ENCODE assay signal across 30 mouse cellular contexts in the genomic region with DNA sequence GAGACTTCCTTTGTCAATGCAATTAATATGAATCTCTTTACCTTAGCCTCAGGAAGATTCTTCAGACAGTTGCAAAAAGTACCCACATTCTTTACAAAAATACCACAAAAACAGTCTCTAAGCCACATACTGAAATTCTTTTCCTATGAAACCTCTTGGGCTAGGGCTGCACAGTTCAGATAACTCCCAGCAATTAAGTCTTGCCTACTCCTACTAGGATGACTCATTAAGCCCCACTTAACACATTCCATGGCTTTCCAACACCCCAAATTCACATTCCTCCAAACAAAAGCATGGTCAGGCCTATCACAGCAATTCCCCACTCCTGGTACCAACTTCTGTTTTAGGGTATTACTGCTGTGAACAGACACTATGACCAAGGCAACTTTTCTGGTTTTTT. TPM values are rescaled to one million over a fixed set of nuclear protein-coding genes. Genes with fewer than 3 reads are reported as not detected.
"Had no signal": no experiment of that assay in that cellular context is flagged by ENCODE, and none has a peak within 500 bp of the region (broad histone marks: within the 10 kb centered on the region; RNA-seq: fewer than 3 reads in every experiment).

No protein-coding gene starts in this region.

- H3K4me1 ChIP-seq: heart, embryonic 10.5 days; heart, embryonic 13.5 days; heart, embryonic 15.5 days; hindbrain, embryonic 10.5 days; hindbrain, embryonic 12.5 days; intestine, embryonic 15.5 days; kidney, embryonic 15.5 days; limb, embryonic 13.5 days; limb, embryonic 15.5 days; liver, embryonic 12.5 days had no signal

- DNase-seq: gastrocnemius, adult 2 months; gastrocnemius, postnatal 10 days; gastrocnemius, postnatal 25 days; heart, adult 18-20 months; heart, postnatal 4 days; kidney, adult 18-20 months; kidney, adult 8-10 months; kidney, postnatal 14 days; kidney, postnatal 4 days; lung, adult 18-20 months had no signal

- ATAC-seq: hindbrain, embryonic 16.5 days; inflammation-experienced regulatory T-cells, adult 6 months; intestine, embryonic 15.5 days; intestine, postnatal 0 days; liver, embryonic 12.5 days had no signal

- H3K4me2 ChIP-seq: heart, embryonic 13.5 days; heart, embryonic 15.5 days; hindbrain, embryonic 12.5 days; hindbrain, embryonic 14.5 days; intestine, embryonic 15.5 days; kidney, embryonic 15.5 days; limb, embryonic 13.5 days; limb, embryonic 15.5 days; liver, embryonic 12.5 days had no signal

- H3K27me3 ChIP-seq: heart, embryonic 13.5 days; heart, embryonic 15.5 days; hindbrain, embryonic 12.5 days; intestine, embryonic 15.5 days; kidney, embryonic 15.5 days; limb, embryonic 13.5 days; limb, embryonic 15.5 days; liver, embryonic 12.5 days had no signal

- H3K4me3 ChIP-seq: gastrocnemius, adult 2 months; heart, embryonic 10.5 days; heart, embryonic 13.5 days; heart, embryonic 15.5 days; hindbrain, embryonic 10.5 days; hindbrain, embryonic 12.5 days; intestine, embryonic 15.5 days; kidney, embryonic 15.5 days; layer of hippocampus, adult 2 months; left cerebral cortex, adult 2 months; limb, embryonic 13.5 days; limb, embryonic 15.5 days; liver, embryonic 12.5 days had no signal

- H3K9me3 ChIP-seq: heart, embryonic 10.5 days; heart, embryonic 15.5 days; hindbrain, embryonic 12.5 days; intestine, embryonic 15.5 days; kidney, embryonic 15.5 days; limb, embryonic 15.5 days; liver, embryonic 12.5 days had no signal

- H3K9ac ChIP-seq: heart, embryonic 13.5 days; heart, embryonic 15.5 days; hindbrain, embryonic 12.5 days; hindbrain, embryonic 14.5 days; intestine, embryonic 15.5 days; kidney, embryonic 15.5 days; limb, embryonic 13.5 days; limb, embryonic 15.5 days; liver, embryonic 12.5 days; liver, embryonic 14.5 days had no signal

- H3K27ac ChIP-seq: gastrocnemius, adult 2 months; heart, embryonic 10.5 days; heart, embryonic 13.5 days; heart, embryonic 15.5 days; hindbrain, embryonic 10.5 days; hindbrain, embryonic 12.5 days; hindbrain, embryonic 14.5 days; intestine, embryonic 15.5 days; kidney, embryonic 15.5 days; kidney, postnatal 0 days; layer of hippocampus, adult 2 months; left cerebral cortex, adult 2 months; limb, embryonic 13.5 days; limb, embryonic 15.5 days; liver, embryonic 12.5 days; liver, embryonic 14.5 days had no signal

RNA-seq across cellular contexts. Expression of a gene that starts 20.3 kb away (rescaled TPM):
- polyA plus RNA-seq: heart, postnatal 0 days; inflammation-experienced regulatory T-cells, adult 6 months; liver, adult 2 months had no signal

RNA-seq across cellular contexts. Expression of a gene that starts 29.0 kb away (rescaled TPM):
- polyA plus RNA-seq: inflammation-experienced regulatory T-cells, adult 6 months; liver, adult 2 months had no signal
